Mouse (Mus musculus) liver, embryonic 12.5 days (tissue): ENCODE data around the gene Eid3. TPM values are rescaled to one million over a fixed set of nuclear protein-coding genes. Genes with fewer than 3 reads are reported as not detected.

Experiments
- ATAC-seq: fragments of 200-750 bp; cut with Nextera tagmentation; 2 replicates; pipeline ENCODE4 v1.8.0; 2017; ENCODE audit warnings: moderate number of reproducible peaks, mild to moderate bottlenecking, moderate library complexity
- H3K27ac ChIP-seq: fragments of 300-500 bp; sonication (generic); 2 replicates; pipeline ENCODE4 v1.5.1; 2016; ENCODE audit warnings: mild to moderate bottlenecking
- H3K27me3 ChIP-seq: fragments of 300-500 bp; sonication (generic); replicated peaks from 2 replicates; pipeline ENCODE4 v1.6.1; 2016; ENCODE audit warnings: mild to moderate bottlenecking, moderate library complexity
- H3K36me3 ChIP-seq: fragments of 300-500 bp; sonication (generic); 2 replicates; pipeline ENCODE4 v1.6.1; 2016; ENCODE audit warnings: mild to moderate bottlenecking, moderate library complexity
- H3K4me1 ChIP-seq: fragments of 300-500 bp; sonication (generic); 2 replicates; pipeline ENCODE4 v1.6.1; 2016
- H3K4me2 ChIP-seq: fragments of 300-500 bp; sonication (generic); 2 replicates; pipeline ENCODE4 v1.6.1; 2016; ENCODE audit warnings: mild to moderate bottlenecking, moderate library complexity
- H3K4me3 ChIP-seq: fragments of 300-500 bp; sonication (generic); 2 replicates; pipeline ENCODE4 v1.5.1; 2016; ENCODE audit warnings: mild to moderate bottlenecking, moderate library complexity
- H3K9ac ChIP-seq: fragments of 300-500 bp; sonication (generic); 2 replicates; pipeline ENCODE4 v1.6.1; 2016; ENCODE audit warnings: mild to moderate bottlenecking, moderate library complexity
- H3K9me3 ChIP-seq: fragments of 300-500 bp; sonication (generic); replicated peaks from 2 replicates; pipeline ENCODE4 v1.6.1; 2016; ENCODE audit warnings: mild to moderate bottlenecking, moderate library complexity
- WGBS: fragments of 180-500 bp; shearing (Covaris S2); methylation state at CpG from one replicate; pipeline ENCODE4 v1.1.7; 2016; ENCODE audit not compliant: insufficient replicate concordance; 5-methylcytosine and 5-hydroxymethylcytosine counted together
- polyA plus RNA-seq: library from polyadenylated mRNA; unstranded; fragments of >200 nt; fragmentation: Nextera tagmentation; extraction: Ambion mirVana; gene quantifications from 2 replicates; pipeline ENCODE4 v1.2.1, GENCODE M21; 2016

Gene Eid3
- polyA plus RNA-seq, result 0.19 and 0.39 TPM in 2 replicates

DNA sequence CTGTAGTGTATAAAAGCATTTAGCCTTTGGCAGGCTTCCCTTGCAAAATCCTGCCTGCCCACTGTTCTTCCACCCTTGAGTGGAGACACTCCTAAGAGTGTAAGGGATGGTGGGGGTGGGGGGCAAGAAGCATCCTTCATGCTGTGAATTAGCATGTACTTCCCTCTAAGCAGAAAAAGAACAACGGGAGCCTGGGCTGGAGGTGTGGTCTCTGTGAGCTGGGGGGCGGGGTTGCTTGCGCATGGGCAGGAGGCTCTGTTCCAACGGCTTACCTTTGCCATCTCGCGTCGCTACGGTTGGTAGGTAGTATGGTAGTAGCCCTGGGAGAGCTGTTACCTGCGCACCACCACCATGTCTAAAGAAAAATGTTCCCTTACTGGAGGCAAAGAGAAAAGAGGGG is at the start of gene Eid3:
Gene Eid3, plus strand, starts transcription at position 271 of the 400 bp plus-strand sequence.
- no peaks in the 10 kb centered on the region for H3K9me3 ChIP-seq
- no peak within 1 kb of the TSS for H3K4me3 ChIP-seq
- no peak for ATAC-seq
- H3K27me3 ChIP-seq, result no peaks in the 10 kb centered on the region
- WGBS, result 78% methylated on average over 9 of the region's 9 CpGs
- peaks cover 89% of the 10 kb centered on the region for H3K36me3 ChIP-seq
- H3K4me1 ChIP-seq, result peaks cover 40% of the 10 kb centered on the region
- no peak within 1 kb of the TSS for H3K27ac ChIP-seq
- no peak within 1 kb of the TSS for H3K4me2 ChIP-seq
- no peak within 1 kb of the TSS for H3K9ac ChIP-seq

DNA sequence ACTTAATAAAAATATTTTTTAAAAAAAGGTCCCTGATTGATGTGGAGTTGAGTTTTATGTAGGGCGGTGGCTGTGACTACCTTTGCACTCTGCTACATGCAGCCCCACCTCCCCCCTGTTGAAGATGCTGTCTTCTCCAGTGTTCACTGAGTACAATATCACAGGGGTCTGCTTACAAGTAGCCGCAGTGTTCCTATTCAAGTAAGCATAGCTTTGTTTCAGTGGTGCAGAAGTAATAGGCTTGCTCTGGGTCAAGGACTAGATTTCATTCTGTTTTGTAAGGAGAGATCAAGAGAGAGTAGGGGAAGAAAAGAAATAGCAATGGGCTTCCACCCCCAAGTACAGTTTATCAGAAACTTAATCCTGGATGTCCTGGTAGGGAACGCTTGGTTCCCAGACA is 48.9 kb upstream of the Eid3 start:
- no peaks in the 10 kb centered on the region for H3K36me3 ChIP-seq
- 0 out of 2 replicates have a peak, but pooled peaks cover 2% of the 10 kb centered on the region for H3K27me3 ChIP-seq
- no peaks in the 10 kb centered on the region for H3K9me3 ChIP-seq
- H3K4me3 ChIP-seq, result no peak overlapping the region
- H3K4me1 ChIP-seq, result peaks cover 18% of the 10 kb centered on the region
- no peak for ATAC-seq
- H3K9ac ChIP-seq, result no peak overlapping the region
- 81% methylated on average over 3 of the region's 3 CpGs for WGBS
- no peak overlapping the region for H3K27ac ChIP-seq
- no peak overlapping the region for H3K4me2 ChIP-seq

DNA sequence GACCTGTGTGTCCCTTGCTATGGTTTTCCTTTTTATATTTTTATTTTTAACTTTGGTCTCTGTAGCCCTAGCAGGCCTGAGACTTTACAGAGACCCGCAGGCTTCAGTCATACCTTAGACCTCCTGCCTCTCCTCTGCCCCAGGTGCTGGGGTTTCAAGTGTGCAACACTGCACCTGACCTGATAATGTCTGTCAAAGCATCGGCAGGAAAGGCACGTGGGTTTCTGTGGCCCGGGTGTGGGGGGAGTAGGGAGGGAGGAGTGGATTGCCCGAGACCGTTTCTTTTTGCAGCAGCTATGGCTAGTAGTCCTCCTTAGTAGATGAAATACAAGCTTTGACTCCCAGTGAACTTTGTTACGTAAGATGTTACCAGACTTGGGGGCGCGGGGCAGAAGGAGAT is 48.5 kb upstream of the Eid3 start:
- no peaks in the 10 kb centered on the region for H3K9me3 ChIP-seq
- peaks cover 17% of the 10 kb centered on the region for H3K4me1 ChIP-seq
- no peak overlapping the region for H3K9ac ChIP-seq
- 49% methylated on average over 9 of the region's 9 CpGs for WGBS
- no peaks in the 10 kb centered on the region for H3K27me3 ChIP-seq
- no peak overlapping the region for H3K4me2 ChIP-seq
- ATAC-seq, result no peak
- no peak overlapping the region for H3K27ac ChIP-seq
- H3K4me3 ChIP-seq, result no peak overlapping the region
- H3K36me3 ChIP-seq, result no peaks in the 10 kb centered on the region

DNA sequence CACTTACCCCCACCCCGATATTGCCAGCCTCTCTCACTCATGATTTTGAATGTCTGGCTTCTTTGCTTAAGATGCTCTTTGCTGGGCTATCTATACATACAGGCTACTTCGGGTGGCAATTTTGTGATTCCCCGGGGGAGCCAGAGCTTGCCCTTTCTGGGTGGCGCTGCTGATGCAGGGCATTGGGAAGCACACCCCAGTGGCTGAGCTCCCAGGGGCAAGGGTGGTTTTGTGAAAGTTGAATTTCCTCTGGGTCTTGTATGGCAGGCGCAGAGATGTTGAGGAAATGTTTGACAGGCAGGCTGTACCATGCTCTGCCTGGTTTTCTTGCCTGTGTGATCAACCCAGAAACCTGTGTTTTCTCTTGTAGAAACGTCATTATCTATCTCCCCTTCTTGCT is 47.8 kb upstream of the Eid3 start:
- no peak overlapping the region for H3K27ac ChIP-seq
- no peaks in the 10 kb centered on the region for H3K36me3 ChIP-seq
- peaks cover 13% of the 10 kb centered on the region for H3K4me1 ChIP-seq
- H3K27me3 ChIP-seq, result no peaks in the 10 kb centered on the region
- no peaks in the 10 kb centered on the region for H3K9me3 ChIP-seq
- H3K4me3 ChIP-seq, result no peak overlapping the region
- WGBS, result 74% methylated on average over 6 of the region's 6 CpGs
- no peak overlapping the region for H3K9ac ChIP-seq
- ATAC-seq, result no peak
- H3K4me2 ChIP-seq, result no peak overlapping the region

DNA sequence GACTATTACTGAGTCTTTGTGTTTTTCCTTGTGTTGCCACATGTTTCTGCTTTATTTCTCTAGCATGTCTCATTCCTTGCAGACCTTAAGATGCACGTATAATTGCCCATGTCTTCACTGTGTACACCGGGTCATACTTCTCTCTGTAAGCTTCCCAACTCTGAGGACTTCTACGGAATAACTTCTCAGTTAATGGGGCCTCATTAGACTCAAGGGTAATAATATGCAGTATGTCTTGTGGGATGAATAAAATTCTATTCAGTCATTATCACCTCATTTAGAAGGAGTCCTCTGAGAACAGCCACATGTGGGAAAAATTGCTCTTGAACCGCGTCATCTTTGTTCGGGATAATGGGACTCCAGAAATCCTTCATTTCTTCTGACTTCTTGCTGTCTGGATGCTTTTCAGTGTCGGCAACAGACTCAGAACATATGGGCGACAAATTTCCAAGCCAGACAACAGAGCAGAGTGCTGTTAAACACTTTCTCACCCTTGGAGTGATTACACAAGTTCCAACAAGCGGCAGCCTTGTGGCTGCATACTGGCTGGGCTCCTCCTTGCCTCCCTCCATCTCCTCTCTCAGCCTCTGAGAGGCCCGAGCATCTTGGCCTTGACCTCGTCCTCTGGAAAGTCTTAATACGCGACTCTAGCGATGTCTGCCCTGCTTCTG is 43.2 kb upstream of the Eid3 start:
- H3K9ac ChIP-seq, result no peak overlapping the region
- H3K4me1 ChIP-seq, result no peaks in the 10 kb centered on the region

DNA sequence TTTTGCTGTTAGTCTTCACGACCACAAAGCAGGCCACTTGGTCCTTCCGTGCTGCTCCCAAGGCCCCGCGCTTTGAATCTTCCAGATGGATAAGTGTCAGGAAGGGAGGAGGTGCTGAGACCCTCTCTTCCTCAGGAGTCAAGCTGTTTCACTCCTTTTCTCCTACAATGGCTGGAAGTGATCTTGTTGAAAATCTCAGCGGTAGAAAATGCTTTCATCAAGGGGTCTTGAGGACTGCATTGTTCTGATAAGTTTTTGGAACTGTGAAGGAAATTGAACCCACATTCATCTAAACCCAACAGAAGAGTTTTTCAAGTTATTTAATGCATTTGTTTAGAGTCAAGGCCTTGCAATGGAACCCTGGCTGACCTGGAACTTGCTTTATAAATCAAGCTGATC is 42.6 kb upstream of the Eid3 start:
- Histone ChIP-seq H3K27ac (no peak overlapping the region), H3K9ac (no peak overlapping the region), H3K36me3 (no peaks in the 10 kb centered on the region), H3K4me3 (no peak overlapping the region), H3K4me1 (no peaks in the 10 kb centered on the region), H3K9me3 (no peaks in the 10 kb centered on the region), H3K4me2 (no peak overlapping the region), H3K27me3 (no peaks in the 10 kb centered on the region; the same call in 1 of the 2 replicates)
- WGBS, result 59% methylated on average over 5 of the region's 5 CpGs
- ATAC-seq, result no peak

More for the DNA sequence above, 43.2 kb upstream of the Eid3 start:
- H3K27ac ChIP-seq, result no peak overlapping the region
- H3K27me3 ChIP-seq, result no peaks in the 10 kb centered on the region; the same call in 1 of the 2 replicates
- no peak for ATAC-seq
- H3K4me2 ChIP-seq, result no peak overlapping the region
- 69% methylated on average over 14 of the region's 14 CpGs for WGBS
- H3K36me3 ChIP-seq, result no peaks in the 10 kb centered on the region
- H3K4me3 ChIP-seq, result no peak overlapping the region
- H3K9me3 ChIP-seq, result no peaks in the 10 kb centered on the region

DNA sequence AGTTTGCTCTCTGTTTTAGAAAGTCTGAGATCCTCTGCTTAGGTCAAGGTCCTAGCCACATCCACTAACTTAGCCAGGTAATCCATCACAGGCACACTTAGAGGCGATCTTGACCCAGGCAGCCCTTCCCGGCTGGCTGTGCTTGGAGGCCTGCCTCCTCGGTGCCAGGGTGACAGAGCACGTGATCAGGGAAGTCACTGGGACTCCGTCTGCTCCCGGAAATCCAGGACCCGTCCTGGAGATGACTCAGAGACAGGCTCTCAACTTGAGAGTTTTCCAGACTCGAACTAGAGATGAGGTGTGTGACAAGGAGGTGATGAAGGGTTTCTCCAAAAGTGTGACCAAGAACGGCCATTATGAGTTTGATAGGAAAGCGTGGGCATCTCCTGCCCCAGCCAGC is 41.9 kb upstream of the Eid3 start:
- Histone ChIP-seq H3K27me3 (no peaks in the 10 kb centered on the region; the same call in 1 of the 2 replicates), H3K9me3 (no peaks in the 10 kb centered on the region), H3K9ac (no peak overlapping the region), H3K4me2 (no peak overlapping the region), H3K4me3 (no peak overlapping the region), H3K27ac (no peak overlapping the region), H3K36me3 (no peaks in the 10 kb centered on the region), H3K4me1 (no peaks in the 10 kb centered on the region)
- no peak for ATAC-seq
- WGBS, result 54% methylated on average over 10 of the region's 10 CpGs

DNA sequence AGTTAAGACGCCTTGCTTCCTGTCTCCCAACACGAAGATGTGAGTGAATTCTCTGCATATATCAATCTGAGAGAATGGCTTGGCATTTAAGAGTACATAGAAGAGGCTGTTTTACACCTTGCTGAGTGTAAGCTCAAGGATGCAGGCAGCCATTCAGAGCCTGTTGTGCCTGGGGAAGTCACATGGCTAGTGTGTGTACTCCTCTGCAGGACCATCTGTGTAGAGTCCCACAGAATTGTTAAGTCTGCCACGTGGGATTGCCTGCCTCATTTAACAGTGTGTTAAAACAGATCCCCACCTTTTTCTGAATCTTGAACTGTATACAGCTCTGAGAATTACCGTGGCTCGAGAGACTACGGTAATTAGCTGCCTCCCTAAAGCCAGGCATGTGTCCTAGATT is 39.9 kb upstream of the Eid3 start:
- H3K4me3 ChIP-seq, result no peak overlapping the region
- H3K27ac ChIP-seq, result no peak overlapping the region
- 52% methylated on average over 6 of the region's 6 CpGs for WGBS
- H3K4me2 ChIP-seq, result no peak overlapping the region
- ATAC-seq, result no peak
- no peaks in the 10 kb centered on the region for H3K36me3 ChIP-seq
- no peaks in the 10 kb centered on the region for H3K9me3 ChIP-seq
- no peak overlapping the region for H3K9ac ChIP-seq
- H3K27me3 ChIP-seq, result no peaks in the 10 kb centered on the region; the same call in 1 of the 2 replicates
- H3K4me1 ChIP-seq, result no peaks in the 10 kb centered on the region

DNA sequence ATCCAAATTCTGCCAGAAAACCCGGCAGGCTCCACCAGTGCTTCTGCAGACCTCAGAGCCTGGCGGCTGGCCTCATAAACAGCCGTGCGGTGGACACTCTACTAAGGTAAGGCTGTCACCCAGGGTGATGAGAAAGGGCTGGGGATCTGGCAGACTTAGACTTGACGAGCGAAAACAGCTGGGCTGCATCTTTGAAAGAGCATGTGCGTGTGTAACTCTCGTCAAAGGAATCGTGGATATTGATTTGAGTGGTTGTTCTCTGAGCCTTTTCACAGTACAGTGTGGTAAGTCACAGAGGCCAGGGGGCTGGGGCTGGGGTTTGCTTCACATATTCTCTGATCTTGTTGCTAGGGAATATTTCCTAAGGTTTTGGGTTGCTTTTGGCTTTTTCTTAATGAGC is 32.5 kb upstream of the Eid3 start, which contains the start of gene Txnrd1:
Gene Txnrd1, plus strand, starts transcription at position 26 of the 400 bp plus-strand sequence.
- no peaks in the 10 kb centered on the region for H3K4me1 ChIP-seq
- no peaks in the 10 kb centered on the region for H3K9me3 ChIP-seq
- 60% methylated on average over 9 of the region's 9 CpGs for WGBS
- H3K36me3 ChIP-seq, result no peaks in the 10 kb centered on the region
- no peaks in the 10 kb centered on the region for H3K27me3 ChIP-seq
- no peak within 1 kb of the TSS for H3K4me3 ChIP-seq
- H3K4me2 ChIP-seq, result no peak within 1 kb of the TSS
- H3K9ac ChIP-seq, result no peak within 1 kb of the TSS
- ATAC-seq, result no peak
- H3K27ac ChIP-seq, result no peak within 1 kb of the TSS

DNA sequence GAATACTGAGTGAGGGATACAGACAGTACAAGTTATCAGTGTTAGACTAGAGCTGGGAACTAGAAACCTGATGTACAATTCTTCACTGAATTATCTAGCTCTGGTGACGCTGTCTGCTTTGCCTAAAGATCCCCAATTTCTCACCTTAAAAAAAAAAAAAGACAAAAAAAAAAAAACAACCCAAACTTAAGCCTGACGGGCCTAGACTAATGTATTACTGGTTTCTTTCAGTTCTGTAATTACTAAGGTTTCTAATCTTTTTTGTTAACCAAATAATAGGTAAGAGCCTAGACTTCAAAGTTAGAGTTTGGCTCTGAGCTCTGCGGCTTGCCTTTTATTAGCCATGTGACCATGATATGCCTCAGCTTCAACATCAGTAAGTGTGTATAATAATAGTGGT is 30.5 kb upstream of the Eid3 start:
- Histone ChIP-seq H3K36me3 (no peaks in the 10 kb centered on the region), H3K9me3 (no peaks in the 10 kb centered on the region), H3K27me3 (no peaks in the 10 kb centered on the region), H3K9ac (no peak overlapping the region), H3K4me2 (no peak overlapping the region), H3K27ac (no peak overlapping the region), H3K4me3 (no peak overlapping the region), H3K4me1 (no peaks in the 10 kb centered on the region)
- ATAC-seq, result no peak
- WGBS, result 70% methylated on average over 3 of the region's 3 CpGs

DNA sequence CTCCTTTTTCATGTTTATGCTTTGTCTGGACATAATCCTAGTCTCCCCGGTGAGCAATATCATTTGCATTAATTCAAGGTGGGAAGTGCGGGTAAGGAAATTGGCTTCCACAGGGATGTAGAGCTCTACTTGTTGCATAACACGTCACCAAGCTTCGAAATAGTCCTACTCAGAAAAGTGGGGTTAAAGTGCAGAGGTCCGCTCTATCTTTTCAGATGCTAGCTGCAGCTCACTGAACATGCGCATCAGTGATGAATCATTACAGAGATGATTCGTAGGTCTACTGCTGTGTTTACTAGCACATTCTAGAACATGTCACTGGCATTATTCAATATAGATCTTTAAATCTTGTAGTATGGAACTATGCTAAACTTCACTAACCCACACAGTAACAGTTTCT is 28.0 kb upstream of the Eid3 start:
- H3K27ac ChIP-seq, result no peak overlapping the region
- H3K9me3 ChIP-seq, result no peaks in the 10 kb centered on the region
- ATAC-seq, result no peak
- no peak overlapping the region for H3K4me3 ChIP-seq
- no peaks in the 10 kb centered on the region for H3K4me1 ChIP-seq
- no peaks in the 10 kb centered on the region for H3K27me3 ChIP-seq
- H3K9ac ChIP-seq, result no peak overlapping the region
- no peak overlapping the region for H3K4me2 ChIP-seq
- WGBS, result 73% methylated on average over 7 of the region's 7 CpGs
- H3K36me3 ChIP-seq, result no peaks in the 10 kb centered on the region

DNA sequence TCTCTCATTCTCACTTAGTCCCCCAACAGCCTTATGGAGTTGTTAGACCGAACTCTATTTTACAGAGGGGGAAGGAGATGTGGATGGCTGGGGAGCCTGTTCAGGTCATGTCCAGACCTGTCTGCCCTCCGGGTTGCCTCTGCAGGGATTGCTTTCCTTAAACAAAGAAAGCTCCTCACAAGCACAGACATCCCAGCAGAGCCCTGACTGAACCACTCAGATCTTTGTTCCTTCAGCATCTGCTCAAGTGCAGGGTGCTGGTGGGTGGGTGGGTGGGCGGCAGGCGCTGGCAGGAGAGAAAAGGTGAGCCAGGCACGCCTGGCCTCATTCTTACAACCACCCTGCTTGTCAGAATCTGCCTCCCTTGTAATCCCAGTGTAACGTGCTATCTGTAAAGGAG is 22.3 kb upstream of the Eid3 start:
- H3K36me3 ChIP-seq, result no peaks in the 10 kb centered on the region
- ATAC-seq, result no peak
- H3K9me3 ChIP-seq, result no peaks in the 10 kb centered on the region
- H3K9ac ChIP-seq, result no peak overlapping the region
- H3K4me1 ChIP-seq, result no peaks in the 10 kb centered on the region
- WGBS, result 64% methylated on average over 6 of the region's 6 CpGs
- H3K27ac ChIP-seq, result no peak overlapping the region
- no peaks in the 10 kb centered on the region; the same call in 1 of the 2 replicates for H3K27me3 ChIP-seq
- H3K4me2 ChIP-seq, result no peak overlapping the region
- H3K4me3 ChIP-seq, result no peak overlapping the region

DNA sequence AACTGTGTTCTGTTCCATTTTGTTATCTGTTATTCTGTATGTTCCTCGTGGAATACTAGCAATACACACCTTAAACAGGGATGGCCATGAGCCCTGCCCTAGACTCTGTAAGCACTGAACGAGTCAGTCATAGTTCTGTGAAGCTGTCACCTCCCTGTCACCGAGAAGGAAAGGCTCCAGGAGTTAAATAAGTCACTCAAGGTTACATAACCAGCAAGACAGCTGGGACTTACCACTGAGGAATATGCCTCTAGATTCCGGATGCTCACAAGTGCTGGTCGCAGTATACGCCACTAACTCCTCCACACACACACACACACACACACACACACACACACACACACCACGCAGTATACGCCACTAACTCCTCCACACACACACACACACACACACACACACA is 21.7 kb upstream of the Eid3 start:
- no peak for ATAC-seq
- Histone ChIP-seq H3K9ac (no peak overlapping the region), H3K9me3 (no peaks in the 10 kb centered on the region), H3K27ac (no peak overlapping the region), H3K27me3 (no peaks in the 10 kb centered on the region; the same call in 1 of the 2 replicates), H3K4me1 (no peaks in the 10 kb centered on the region), H3K36me3 (no peaks in the 10 kb centered on the region), H3K4me2 (no peak overlapping the region), H3K4me3 (no peak overlapping the region)
- 66% methylated on average over 8 of the region's 8 CpGs for WGBS
